Mouse (Mus musculus): Measurements from ENCODE around the gene Glra1.

Glra1 gene

DNA sequence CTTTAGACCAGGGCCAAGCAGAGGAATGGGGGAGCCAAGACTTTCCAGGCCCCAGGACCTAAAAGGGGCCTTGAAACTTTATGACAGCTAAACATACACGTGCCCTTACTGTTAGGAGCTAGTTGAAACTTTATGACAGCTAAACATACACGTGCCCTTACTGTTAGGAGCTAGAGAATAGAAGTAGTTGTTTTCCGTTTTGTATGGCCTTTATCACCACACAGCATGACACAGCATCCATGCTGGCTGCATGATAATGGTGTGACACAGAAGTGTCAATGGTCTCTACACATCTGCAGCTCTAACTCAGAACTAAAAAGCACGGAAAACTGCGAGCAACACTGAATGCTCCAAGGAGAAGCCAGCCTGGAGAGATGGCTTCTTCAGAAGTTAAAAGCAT, 90.3 kb downstream of the Glra1 start:
- no peak for DNase-seq

GRCm38 (mm10) chr11:55511374-55511773, 96.6 kb downstream of the Glra1 start:
- peak in 1 of 2 experiments; percentile 54 for DNase-seq

- no peak for DNase-seq
Measured at GRCm38 (mm10) chr11:55505485-55505884, 102.5 kb downstream of the Glra1 start.

DNA sequence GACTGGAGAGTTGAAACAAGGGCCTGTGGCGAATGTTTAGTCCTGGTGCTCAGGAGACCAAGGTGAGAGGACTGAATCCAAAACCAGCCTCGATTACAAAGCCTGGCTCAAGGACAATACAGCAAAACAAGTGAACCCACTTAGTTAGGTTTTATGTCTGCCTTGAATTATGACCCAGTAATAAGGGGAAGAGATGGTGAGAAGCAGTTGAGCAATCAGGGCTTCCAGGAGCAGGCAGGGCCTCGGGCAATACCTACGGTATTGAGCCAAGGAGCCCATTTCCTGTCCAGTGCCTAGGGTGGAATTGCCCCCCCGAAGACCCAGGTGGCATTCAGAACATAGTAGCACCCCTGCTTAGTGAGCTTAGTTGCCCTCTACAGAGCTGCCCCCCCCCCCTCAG, 105.1 kb downstream of the Glra1 start:
- DNase-seq: no peak

DNA sequence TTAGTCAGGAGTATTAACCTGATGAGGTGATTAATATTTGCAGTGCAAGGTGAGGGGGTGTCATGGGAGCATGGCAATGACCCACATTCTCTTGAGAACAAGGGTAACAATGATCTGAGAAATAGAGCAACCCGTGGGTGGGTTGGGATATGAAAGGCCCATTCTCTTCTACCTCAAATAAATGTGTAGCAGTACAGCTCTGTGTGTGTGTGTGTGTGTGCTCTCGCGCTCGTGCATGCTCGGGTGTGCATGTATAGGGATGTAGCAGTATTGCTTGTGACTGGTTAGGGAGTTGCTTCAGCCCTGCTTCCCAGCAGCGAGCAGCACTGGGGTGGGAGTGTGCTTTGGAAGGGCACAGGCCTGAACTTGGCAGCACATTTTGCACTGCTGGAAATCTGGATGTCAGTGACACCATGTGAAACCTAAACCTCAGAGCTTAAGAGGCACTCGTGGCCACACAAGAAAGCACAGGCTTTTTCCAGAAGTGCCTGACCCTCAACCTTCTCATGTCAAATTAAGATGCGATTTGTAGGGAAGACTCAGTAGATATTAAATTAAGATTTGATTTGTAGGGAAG, 106.0 kb downstream of the Glra1 start:
- DNase-seq: no peak

DNA sequence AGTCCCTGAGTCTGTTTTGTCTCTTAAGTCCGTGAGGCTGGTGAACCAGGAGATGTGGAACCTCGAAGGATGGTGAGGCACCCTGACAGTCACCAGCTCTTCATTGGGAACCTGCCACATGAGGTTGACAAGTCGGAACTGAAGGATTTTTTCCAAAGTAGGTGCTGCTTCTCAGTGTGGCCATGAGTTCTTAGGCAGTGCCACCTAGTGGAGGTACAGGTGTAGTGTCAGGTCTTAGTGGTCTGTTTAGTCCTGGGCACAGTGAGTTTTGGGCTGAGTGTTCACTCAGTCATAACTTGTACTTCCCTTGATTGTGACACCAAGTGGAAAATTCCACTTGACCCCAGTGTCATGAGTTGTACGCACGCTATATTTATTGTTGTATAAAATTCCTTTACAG, 110.1 kb downstream of the Glra1 start:
- DNase-seq: peak; percentile 51 to 57

- no peak for DNase-seq
Measured at GRCm38 (mm10) chr11:55496158-55496557, 111.8 kb downstream of the Glra1 start.

GRCm38 (mm10) chr11:55485443-55485842, 122.6 kb downstream of the Glra1 start:
- no peak for DNase-seq

DNA sequence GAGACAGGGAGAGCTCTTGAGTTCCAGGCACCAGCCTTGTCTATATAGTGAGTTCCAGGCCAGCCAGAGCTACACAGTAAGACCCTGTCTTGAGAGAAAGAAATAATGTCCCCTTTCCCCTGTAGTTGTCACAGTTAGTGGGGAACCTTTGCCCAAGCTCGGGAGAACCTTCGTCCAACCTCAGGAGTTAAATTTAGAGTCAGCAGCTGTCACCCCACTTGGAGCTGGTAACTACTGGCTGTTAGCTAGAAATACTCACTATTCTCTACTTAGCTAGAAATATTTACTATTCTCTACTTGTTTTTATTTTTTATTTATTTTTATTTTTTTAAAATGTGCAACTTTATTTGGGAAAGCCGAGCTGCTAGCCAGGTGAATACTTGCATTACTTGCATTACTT, 134.8 kb downstream of the Glra1 start:
- DNase-seq: no peak

- DNase-seq: no peak
Measured at GRCm38 (mm10) chr11:55471467-55471866, 136.5 kb downstream of the Glra1 start.

DNA sequence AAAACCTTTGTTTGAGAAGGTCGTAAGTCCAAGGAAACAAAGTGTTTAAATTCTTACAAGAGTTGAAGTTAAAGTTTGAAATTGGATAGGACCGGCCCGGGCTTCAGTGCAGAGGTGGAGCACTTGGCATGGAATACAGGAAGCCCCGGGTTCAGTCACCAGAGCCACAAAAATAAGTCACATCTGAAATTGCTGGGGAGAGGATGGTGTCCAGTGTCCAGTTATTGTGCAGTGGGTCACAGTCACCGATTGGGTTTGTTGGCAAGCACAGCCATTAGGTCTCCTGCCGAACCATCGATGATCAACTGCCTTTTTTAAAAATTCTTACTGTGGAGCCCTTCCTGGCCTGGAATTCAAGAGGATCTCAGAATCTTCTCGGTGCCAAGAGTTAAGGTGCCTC, 137.2 kb downstream of the Glra1 start:
- peak in 1 of 2 experiments; percentile 10 for DNase-seq

GRCm38 (mm10) chr11:55469923-55470691, 137.9 kb downstream of the Glra1 start:
- DNase-seq: peak in 1 of 2 experiments; percentile 62

- peak; percentile 99 for DNase-seq
Measured at GRCm38 (mm10) chr11:55469048-55469843, 138.8 kb downstream of the Glra1 start, which contains the start of gene G3bp1. TSS of gene G3bp1 (plus strand) at chr11:55469685.

DNA sequence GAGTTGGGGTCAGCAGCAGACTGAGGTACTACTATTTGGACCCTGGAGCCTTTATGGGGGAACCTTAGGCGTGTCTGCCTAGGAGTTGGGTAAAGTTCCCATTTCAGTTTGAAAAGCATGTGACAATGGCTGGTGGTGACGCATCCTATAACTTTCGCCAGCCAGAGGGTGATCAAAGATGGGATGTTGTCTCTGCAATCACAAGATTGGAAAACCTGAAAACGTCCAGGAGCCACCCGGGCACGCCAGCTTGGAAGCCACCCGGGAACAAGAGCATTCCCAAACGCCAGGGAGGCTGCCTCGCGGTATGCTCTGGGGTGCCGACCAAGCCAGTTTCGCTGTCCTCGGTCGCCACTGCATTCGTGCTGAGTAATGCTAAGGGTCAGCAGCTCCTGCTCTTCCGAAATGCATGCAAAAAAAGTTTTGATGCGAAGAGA, 139.4 kb downstream of the Glra1 start:
- DNase-seq: peak in 1 of 2 experiments; percentile 62

DNA sequence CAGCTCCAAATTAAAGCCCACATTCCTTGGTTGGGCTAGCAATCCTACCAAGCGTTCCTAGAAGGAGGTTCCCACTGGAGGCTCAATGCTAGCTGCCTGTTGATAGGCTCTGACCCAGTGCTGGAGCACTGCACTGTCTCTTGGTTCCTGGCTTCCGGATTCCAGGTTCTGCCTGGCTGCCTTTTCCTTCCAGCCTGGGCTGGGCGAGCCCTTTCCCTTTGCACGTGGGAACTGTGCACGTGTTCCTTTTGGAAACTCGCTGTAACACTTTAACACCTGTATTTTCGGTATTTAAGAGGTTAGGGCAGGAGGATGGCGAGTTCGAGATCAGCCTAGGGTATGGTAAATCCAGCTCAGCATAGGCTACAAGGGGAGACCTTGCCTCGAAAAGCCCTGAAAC, 140.0 kb downstream of the Glra1 start:
- no peak for DNase-seq

GRCm38 (mm10) chr11:55465177-55465576, 142.8 kb downstream of the Glra1 start:
- DNase-seq: no peak

GRCm38 (mm10) chr11:55464707-55465106, 143.3 kb downstream of the Glra1 start:
- DNase-seq: no peak

Data from cerebellum, postnatal 14 days (tissue).